Mouse (Mus musculus) liver, embryonic 13.5 days (tissue): ENCODE results near the gene Ajap1. TPM values are rescaled to one million over a fixed set of nuclear protein-coding genes. Genes with fewer than 3 reads are reported as not detected.

Experiments
- ATAC-seq: fragments of 200-750 bp; cut with Nextera tagmentation; 2 replicates; pipeline ENCODE4 v1.8.0; 2017; ENCODE audit warnings: low read depth, mild to moderate bottlenecking, moderate number of reproducible peaks, moderate library complexity
- DNase-seq: peaks from one replicate; pipeline ENCODE4 v3.0.0; 2022
- H3K27ac ChIP-seq: fragments of 300-500 bp; sonication (generic); 2 replicates; pipeline ENCODE4 v1.5.1; 2015; ENCODE audit warnings: moderate library complexity, mild to moderate bottlenecking, inconsistent platforms
- H3K27me3 ChIP-seq: fragments of 300-500 bp; sonication (generic); 2 replicates; pipeline ENCODE4 v1.6.1; 2015; ENCODE audit warnings: mild to moderate bottlenecking, inconsistent platforms
- H3K36me3 ChIP-seq: fragments of 300-500 bp; sonication (generic); 2 replicates; pipeline ENCODE4 v1.6.1; 2015; ENCODE audit warnings: mild to moderate bottlenecking, inconsistent platforms
- H3K4me1 ChIP-seq: fragments of 300-500 bp; sonication (generic); replicated peaks from 2 replicates; pipeline ENCODE4 v1.6.1; 2015; ENCODE audit warnings: inconsistent platforms
- H3K4me2 ChIP-seq: fragments of 300-500 bp; sonication (generic); 2 replicates; pipeline ENCODE4 v1.6.1; 2015; ENCODE audit warnings: inconsistent platforms, mild to moderate bottlenecking, moderate library complexity
- H3K4me3 ChIP-seq: fragments of 300-500 bp; sonication (generic); replicated peaks from 2 replicates; pipeline ENCODE4 v1.5.1; 2015; ENCODE audit warnings: mild to moderate bottlenecking, inconsistent platforms
- H3K9ac ChIP-seq: fragments of 300-500 bp; sonication (generic); 2 replicates; pipeline ENCODE4 v1.6.1; 2015; ENCODE audit warnings: mild to moderate bottlenecking, inconsistent platforms
- H3K9me3 ChIP-seq: fragments of 300-500 bp; sonication (generic); replicated peaks from 2 replicates; pipeline ENCODE4 v1.6.1; 2016; ENCODE audit warnings: inconsistent platforms
- WGBS: fragments of 180-500 bp; shearing (Covaris S2); methylation state at CpG from one replicate; pipeline ENCODE4 v1.1.7; 2015; ENCODE audit not compliant: insufficient replicate concordance; 5-methylcytosine and 5-hydroxymethylcytosine counted together
- polyA plus RNA-seq: library from polyadenylated mRNA; unstranded; fragments of >200 nt; fragmentation: Nextera tagmentation; extraction: Ambion mirVana; gene quantifications from 2 replicates; pipeline ENCODE4 v1.2.1, GENCODE M21; 2015

Gene Ajap1
- polyA plus RNA-seq, result 0.23 and 0.24 TPM in 2 replicates

- no peak for DNase-seq
- Histone ChIP-seq H3K36me3 (no peaks in the 10 kb centered on the region), H3K27me3 (peaks cover 82% of the 10 kb centered on the region), H3K9me3 (no peaks in the 10 kb centered on the region), H3K4me2 (peak within 1 kb of the TSS; percentile 40), H3K9ac (no peak within 1 kb of the TSS), H3K4me1 (no peaks in the 10 kb centered on the region), H3K27ac (no peak within 1 kb of the TSS), H3K4me3 (peak within 1 kb of the TSS; percentile 27)
- 2% methylated on average over 112 of the region's 114 CpGs for WGBS
- ATAC-seq, result no peak
Observed at GRCm38 (mm10) chr4:153482459-153483338, at the start of gene Ajap1. Gene Ajap1 (minus strand): TSS chr4:153482811.

GRCm38 (mm10) chr4:153530536-153530935, 47.9 kb upstream of the Ajap1 start:
- H3K27ac ChIP-seq, result no peak overlapping the region
- no peaks in the 10 kb centered on the region for H3K4me1 ChIP-seq
- H3K4me2 ChIP-seq, result no peak overlapping the region
- H3K36me3 ChIP-seq, result no peaks in the 10 kb centered on the region
- no peaks in the 10 kb centered on the region for H3K9me3 ChIP-seq
- no peak for DNase-seq
- H3K4me3 ChIP-seq, result no peak overlapping the region
- ATAC-seq, result no peak
- H3K27me3 ChIP-seq, result no peaks in the 10 kb centered on the region
- 63% methylated on average over 14 of the region's 14 CpGs for WGBS
- H3K9ac ChIP-seq, result no peak overlapping the region

GRCm38 (mm10) chr4:153521601-153522000, 39.0 kb upstream of the Ajap1 start:
- Histone ChIP-seq H3K4me1 (no peaks in the 10 kb centered on the region), H3K4me2 (no peak overlapping the region), H3K36me3 (no peaks in the 10 kb centered on the region), H3K9me3 (no peaks in the 10 kb centered on the region; the same call in 1 of the 2 replicates), H3K9ac (no peak overlapping the region), H3K27me3 (no peaks in the 10 kb centered on the region), H3K27ac (no peak overlapping the region), H3K4me3 (no peak overlapping the region)
- no peak for DNase-seq
- ATAC-seq, result no peak
- WGBS, result 56% methylated on average over 1 of the region's 1 CpGs

GRCm38 (mm10) chr4:153519888-153520287, 37.3 kb upstream of the Ajap1 start:
- Histone ChIP-seq H3K27ac (no peak overlapping the region), H3K36me3 (no peaks in the 10 kb centered on the region), H3K4me2 (no peak overlapping the region), H3K4me1 (no peaks in the 10 kb centered on the region), H3K27me3 (no peaks in the 10 kb centered on the region), H3K9me3 (peaks cover 5% of the 10 kb centered on the region; the same call in 1 of the 2 replicates), H3K9ac (no peak overlapping the region), H3K4me3 (no peak overlapping the region)
- ATAC-seq, result no peak
- WGBS, result 71% methylated on average over 3 of the region's 3 CpGs
- no peak for DNase-seq

GRCm38 (mm10) chr4:153519289-153519688, 36.7 kb upstream of the Ajap1 start:
- Histone ChIP-seq H3K4me3 (no peak overlapping the region), H3K27ac (no peak overlapping the region), H3K4me2 (no peak overlapping the region), H3K36me3 (no peaks in the 10 kb centered on the region), H3K4me1 (no peaks in the 10 kb centered on the region), H3K27me3 (no peaks in the 10 kb centered on the region), H3K9ac (no peak overlapping the region), H3K9me3 (peaks cover 5% of the 10 kb centered on the region; the same call in 1 of the 2 replicates)
- WGBS, result 64% methylated on average over 1 of the region's 1 CpGs
- DNase-seq (no peak), ATAC-seq (no peak)

- 69% methylated on average over 10 of the region's 10 CpGs for WGBS
- peaks cover 5% of the 10 kb centered on the region; the same call in 1 of the 2 replicates for H3K9me3 ChIP-seq
- no peak for DNase-seq
Observed at GRCm38 (mm10) chr4:153515786-153516185, 33.2 kb upstream of the Ajap1 start.

GRCm38 (mm10) chr4:153514071-153514470, 31.5 kb upstream of the Ajap1 start:
- H3K9ac ChIP-seq, result no peak overlapping the region
- DNase-seq (no peak), ATAC-seq (no peak)
- H3K27me3 ChIP-seq, result no peaks in the 10 kb centered on the region
- H3K4me3 ChIP-seq, result no peak overlapping the region
- no peak overlapping the region for H3K4me2 ChIP-seq
- WGBS, result 68% methylated on average over 6 of the region's 6 CpGs
- H3K4me1 ChIP-seq, result no peaks in the 10 kb centered on the region
- H3K9me3 ChIP-seq, result peaks cover 5% of the 10 kb centered on the region; the same call in 1 of the 2 replicates
- no peaks in the 10 kb centered on the region for H3K36me3 ChIP-seq
- H3K27ac ChIP-seq, result no peak overlapping the region

More at GRCm38 (mm10) chr4:153515786-153516185, 33.2 kb upstream of the Ajap1 start:
- Histone ChIP-seq H3K9ac (no peak overlapping the region), H3K4me2 (no peak overlapping the region), H3K36me3 (no peaks in the 10 kb centered on the region), H3K27me3 (no peaks in the 10 kb centered on the region), H3K4me3 (no peak overlapping the region), H3K4me1 (no peaks in the 10 kb centered on the region), H3K27ac (no peak overlapping the region)
- no peak for ATAC-seq

GRCm38 (mm10) chr4:153511530-153511929, 28.9 kb upstream of the Ajap1 start:
- peaks cover 14% of the 10 kb centered on the region; the same call in 1 of the 2 replicates for H3K9me3 ChIP-seq
- H3K27ac ChIP-seq, result no peak overlapping the region
- peak; percentile 37 for DNase-seq
- no peak overlapping the region for H3K4me3 ChIP-seq
- no peaks in the 10 kb centered on the region for H3K36me3 ChIP-seq
- no peak overlapping the region for H3K4me2 ChIP-seq
- H3K4me1 ChIP-seq, result no peaks in the 10 kb centered on the region
- H3K9ac ChIP-seq, result no peak overlapping the region
- peak; percentile 48; the same call in 1 of the 2 replicates for ATAC-seq
- H3K27me3 ChIP-seq, result no peaks in the 10 kb centered on the region
- 85% methylated on average over 1 of the region's 1 CpGs for WGBS

- DNase-seq (peak; percentile 64), ATAC-seq (peak; percentile 88)
- 26% methylated on average over 7 of the region's 7 CpGs for WGBS
Observed at GRCm38 (mm10) chr4:153501936-153502335, 19.3 kb upstream of the Ajap1 start.

GRCm38 (mm10) chr4:153492444-153492843, 9.8 kb upstream of the Ajap1 start:
- no peaks in the 10 kb centered on the region for H3K4me1 ChIP-seq
- no peak overlapping the region for H3K4me3 ChIP-seq
- no peaks in the 10 kb centered on the region for H3K27me3 ChIP-seq
- H3K36me3 ChIP-seq, result no peaks in the 10 kb centered on the region
- no peak overlapping the region for H3K4me2 ChIP-seq
- 41% methylated on average over 9 of the region's 9 CpGs for whole genome bisulfite sequencing
- H3K27ac ChIP-seq, result no peak overlapping the region
- no peak for ATAC-seq
- peaks cover 20% of the 10 kb centered on the region; the same call in 1 of the 2 replicates for H3K9me3 ChIP-seq
- H3K9ac ChIP-seq, result no peak overlapping the region
- DNase-seq, result no peak

More at GRCm38 (mm10) chr4:153501936-153502335, 19.3 kb upstream of the Ajap1 start:
- Histone ChIP-seq H3K27ac (peak overlapping the region; percentile 61; the same call in 1 of the 2 replicates), H3K27me3 (no peaks in the 10 kb centered on the region), H3K4me2 (0 out of 2 replicates have a peak overlapping the region, but pooled peaks have one; percentile 21), H3K4me1 (peaks cover 11% of the 10 kb centered on the region), H3K36me3 (no peaks in the 10 kb centered on the region), H3K9me3 (peaks cover 25% of the 10 kb centered on the region), H3K9ac (no peak overlapping the region), H3K4me3 (no peak overlapping the region)

- no peak overlapping the region for H3K9ac ChIP-seq
- no peaks in the 10 kb centered on the region for H3K4me1 ChIP-seq
- H3K27me3 ChIP-seq, result peaks cover 18% of the 10 kb centered on the region
- H3K9me3 ChIP-seq, result 0 out of 2 replicates have a peak, but pooled peaks cover under 1% of the 10 kb centered on the region
- WGBS, result 68% methylated on average over 8 of the region's 8 CpGs
- no peak overlapping the region for H3K27ac ChIP-seq
- no peak overlapping the region for H3K4me2 ChIP-seq
- ATAC-seq (no peak), DNase-seq (no peak)
- no peaks in the 10 kb centered on the region for H3K36me3 ChIP-seq
- no peak overlapping the region for H3K4me3 ChIP-seq
Observed at GRCm38 (mm10) chr4:153489116-153489515, 6.5 kb upstream of the Ajap1 start.
